Mouse (Mus musculus) C2C12 (cell line): ENCODE results near the gene Capn5. TPM values are rescaled to one million over a fixed set of nuclear protein-coding genes. Genes with fewer than 3 reads are reported as not detected.
A peak's percentile ranks its signal among the peaks of the same experiment; 100 is the strongest.

Source experiments
- H3K27me3 ChIP-seq: one replicate; pipeline ENCODE4 v1.6.1; 2011; ENCODE audit not compliant: control insufficient read depth, insufficient read depth, insufficient read length
- H3K36me3 ChIP-seq: one replicate; pipeline ENCODE4 v1.6.1; 2011; ENCODE audit not compliant: control insufficient read depth, insufficient read depth
- H3K4me3 ChIP-seq: one replicate; pipeline ENCODE4 v1.5.1; 2011; ENCODE audit warnings: mild to moderate bottlenecking, control low read depth; ENCODE audit not compliant: poor library complexity, insufficient read depth, severe bottlenecking
- H3K79me2 ChIP-seq: one replicate; pipeline ENCODE4 v1.6.1; 2011; ENCODE audit not compliant: control insufficient read depth, insufficient read depth
- H3K79me3 ChIP-seq: one replicate; pipeline ENCODE4 v1.6.1; 2011; ENCODE audit warnings: low read depth, control low read depth
- H3ac ChIP-seq: one replicate; pipeline ENCODE3; 2011; ENCODE audit warnings: low read depth; ENCODE audit not compliant: control insufficient read depth, insufficient read length
- CEBPB ChIP-seq: IDR thresholded peaks from one replicate; pipeline ENCODE4 v1.6.1; 2011; ENCODE audit warnings: low read depth, mild to moderate bottlenecking, control low read depth, moderate library complexity
- CTCF ChIP-seq: IDR thresholded peaks from one replicate; pipeline ENCODE4 v1.5.1; 2011; ENCODE audit not compliant: control insufficient read depth, insufficient read depth, insufficient read length
- FOSL1 ChIP-seq: IDR thresholded peaks from one replicate; pipeline ENCODE4 v1.8.0; 2011; ENCODE audit warnings: mild to moderate bottlenecking, low read length; ENCODE audit not compliant: poor library complexity, insufficient read depth, severe bottlenecking
- MAX ChIP-seq: IDR thresholded peaks from one replicate; pipeline ENCODE4 v1.6.1; 2011; ENCODE audit warnings: mild to moderate bottlenecking, control low read depth
- MYOD1 ChIP-seq: IDR thresholded peaks from one replicate; pipeline ENCODE4 v1.6.1; 2011; ENCODE audit warnings: low read depth; ENCODE audit not compliant: control insufficient read depth, insufficient read length
- MYOG ChIP-seq: IDR thresholded peaks from one replicate; pipeline ENCODE4 v1.6.1; 2011; ENCODE audit not compliant: control insufficient read depth, insufficient read length; ENCODE audit errors: extremely low read depth
- USF1 ChIP-seq: IDR thresholded peaks from one replicate; pipeline ENCODE4 v1.6.1; 2011; ENCODE audit warnings: low read depth, mild to moderate bottlenecking, control low read depth, moderate library complexity
- polyA plus RNA-seq: library from polyadenylated mRNA; unstranded; fragments of >200 nt; fragmentation: generic; extraction: Trizol; gene quantifications from one replicate; pipeline ENCODE4 v1.2.1, GENCODE M21; 2012; ENCODE audit warnings: missing spikeins

Gene Capn5
- polyA plus RNA-seq, 1 experiment, result 2.5 TPM

DNA sequence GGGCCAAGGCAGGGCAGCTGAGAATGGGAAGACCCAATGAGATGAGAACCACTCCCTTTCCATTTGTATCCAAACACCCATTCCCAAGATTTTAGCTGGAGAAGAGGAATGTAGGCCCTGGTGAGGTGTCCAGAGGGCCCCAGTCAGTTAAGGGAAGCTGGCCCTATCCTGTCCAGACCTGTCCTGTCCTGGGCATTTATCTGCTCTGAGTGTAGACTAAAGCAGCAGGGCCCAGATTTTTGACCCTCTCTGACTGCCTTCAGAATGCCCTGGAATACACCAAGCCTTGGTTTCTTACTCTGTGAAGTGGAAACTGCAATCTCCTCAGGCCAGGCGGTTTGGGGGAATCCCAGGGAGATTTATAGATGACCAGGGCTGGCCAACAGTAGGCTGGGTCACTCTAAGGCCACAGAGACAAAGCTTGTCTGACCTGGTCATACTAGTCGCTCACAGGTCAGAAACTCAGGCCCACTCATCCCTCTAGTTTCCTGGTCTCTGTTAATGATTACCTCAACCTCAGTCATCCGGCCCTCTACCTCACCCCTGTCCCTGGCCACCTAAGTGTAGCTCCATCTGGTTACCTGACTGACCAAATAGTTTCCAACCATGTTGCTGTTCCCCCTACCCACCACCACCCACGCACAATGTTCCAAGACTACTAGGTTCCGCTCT lies 622 bp upstream of the Capn5 start:
- no peaks in the 10 kb centered on the region for H3K79me3 ChIP-seq
- H3K4me3 ChIP-seq, result peak overlapping the region; percentile 34
- no peaks in the 10 kb centered on the region for H3K79me2 ChIP-seq
- H3K27me3 ChIP-seq, result no peaks in the 10 kb centered on the region
- H3ac ChIP-seq, result peak overlapping the region; percentile 85
- TF ChIP-seq FOSL1, result no peak
- no peak for TF ChIP-seq USF1
- TF ChIP-seq MYOD1, result no peak
- TF ChIP-seq CEBPB, result no peak
- no peak for TF ChIP-seq CTCF
- TF ChIP-seq MYOG, result no peak
- no peak for TF ChIP-seq MAX
- no peaks in the 10 kb centered on the region for H3K36me3 ChIP-seq

DNA sequence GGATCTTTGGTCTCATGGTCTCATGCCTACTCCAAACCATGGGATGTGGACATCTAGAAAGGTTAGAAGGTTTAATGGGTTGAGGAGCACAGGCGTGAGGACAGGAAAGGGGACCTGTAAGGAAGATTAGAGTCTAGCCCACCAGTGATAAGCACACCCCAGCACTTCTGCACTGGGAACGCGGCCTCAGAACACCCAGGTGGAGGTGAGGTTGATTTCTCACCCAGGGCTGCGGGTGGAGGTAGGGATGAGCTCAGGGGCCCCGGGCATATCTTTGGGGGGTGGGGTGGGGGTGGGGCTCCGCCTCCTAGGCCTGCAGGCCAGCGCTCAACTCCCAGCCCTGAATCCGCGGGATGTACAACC lies 527 bp downstream of the Capn5 start:
- no peaks in the 10 kb centered on the region for H3K79me2 ChIP-seq
- no peaks in the 10 kb centered on the region for H3K27me3 ChIP-seq
- TF ChIP-seq FOSL1 (no peak), MYOD1 (no peak), USF1 (no peak), MYOG (no peak), CTCF (no peak), MAX (no peak), CEBPB (no peak)
- H3ac ChIP-seq, result peak overlapping the region; percentile 42
- H3K4me3 ChIP-seq, result peak overlapping the region; percentile 34
- H3K36me3 ChIP-seq, result no peaks in the 10 kb centered on the region
- no peaks in the 10 kb centered on the region for H3K79me3 ChIP-seq

- H3ac ChIP-seq, result no peak overlapping the region
- H3K36me3 ChIP-seq, result no peaks in the 10 kb centered on the region
- H3K79me2 ChIP-seq, result no peaks in the 10 kb centered on the region
- H3K27me3 ChIP-seq, result no peaks in the 10 kb centered on the region
- H3K79me3 ChIP-seq, result no peaks in the 10 kb centered on the region
- H3K4me3 ChIP-seq, result no peak overlapping the region
- no peak for TF ChIP-seq USF1
These were observed 996 bp downstream of the Capn5 start for GRCm38 (mm10) chr7:98177071-98177485.

DNA sequence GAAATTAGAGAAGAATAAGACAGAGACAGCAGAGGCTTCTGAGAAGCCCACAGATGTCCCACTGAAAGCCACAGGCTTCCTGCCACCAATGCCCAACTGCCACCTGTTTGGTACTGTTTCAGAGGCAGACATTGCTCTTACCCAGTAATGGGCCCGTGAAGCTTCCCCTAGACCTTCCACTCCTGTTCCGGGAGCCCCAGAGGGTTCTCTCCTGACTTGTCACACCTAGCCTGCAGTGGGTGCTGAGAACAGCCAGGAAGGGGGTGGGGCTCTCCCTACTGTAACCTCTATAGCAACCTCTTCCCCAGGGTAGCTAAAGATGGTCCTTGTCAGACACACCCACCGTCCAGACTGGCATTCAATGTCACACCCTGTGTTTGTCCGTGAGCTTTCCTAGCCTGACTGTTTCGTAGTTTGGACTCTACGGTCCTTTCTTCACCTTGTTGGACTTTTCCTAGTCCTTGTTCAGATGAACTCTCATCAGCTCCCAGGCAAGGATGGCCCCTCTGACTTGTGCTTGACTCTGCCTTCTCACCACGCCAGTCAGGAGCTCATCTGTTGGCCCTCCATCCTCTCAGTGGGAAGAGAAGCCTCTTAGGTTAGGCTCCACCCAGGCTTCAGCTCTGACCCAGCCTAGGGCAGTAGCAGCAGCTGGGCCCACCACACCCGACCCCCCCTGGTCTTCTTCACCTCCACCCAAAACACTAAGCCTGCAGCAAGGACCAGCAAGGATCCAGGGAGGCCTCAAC lies 1.6 kb downstream of the Capn5 start:
- H3K79me3 ChIP-seq, result no peaks in the 10 kb centered on the region
- no peak for TF ChIP-seq MAX
- no peak for TF ChIP-seq CEBPB
- no peak for TF ChIP-seq USF1
- no peak for TF ChIP-seq CTCF
- no peak for TF ChIP-seq MYOG
- no peak for TF ChIP-seq FOSL1
- no peak for TF ChIP-seq MYOD1
- H3ac ChIP-seq, result no peak overlapping the region
- H3K36me3 ChIP-seq, result no peaks in the 10 kb centered on the region
- no peaks in the 10 kb centered on the region for H3K27me3 ChIP-seq
- H3K79me2 ChIP-seq, result no peaks in the 10 kb centered on the region
- no peak overlapping the region for H3K4me3 ChIP-seq

DNA sequence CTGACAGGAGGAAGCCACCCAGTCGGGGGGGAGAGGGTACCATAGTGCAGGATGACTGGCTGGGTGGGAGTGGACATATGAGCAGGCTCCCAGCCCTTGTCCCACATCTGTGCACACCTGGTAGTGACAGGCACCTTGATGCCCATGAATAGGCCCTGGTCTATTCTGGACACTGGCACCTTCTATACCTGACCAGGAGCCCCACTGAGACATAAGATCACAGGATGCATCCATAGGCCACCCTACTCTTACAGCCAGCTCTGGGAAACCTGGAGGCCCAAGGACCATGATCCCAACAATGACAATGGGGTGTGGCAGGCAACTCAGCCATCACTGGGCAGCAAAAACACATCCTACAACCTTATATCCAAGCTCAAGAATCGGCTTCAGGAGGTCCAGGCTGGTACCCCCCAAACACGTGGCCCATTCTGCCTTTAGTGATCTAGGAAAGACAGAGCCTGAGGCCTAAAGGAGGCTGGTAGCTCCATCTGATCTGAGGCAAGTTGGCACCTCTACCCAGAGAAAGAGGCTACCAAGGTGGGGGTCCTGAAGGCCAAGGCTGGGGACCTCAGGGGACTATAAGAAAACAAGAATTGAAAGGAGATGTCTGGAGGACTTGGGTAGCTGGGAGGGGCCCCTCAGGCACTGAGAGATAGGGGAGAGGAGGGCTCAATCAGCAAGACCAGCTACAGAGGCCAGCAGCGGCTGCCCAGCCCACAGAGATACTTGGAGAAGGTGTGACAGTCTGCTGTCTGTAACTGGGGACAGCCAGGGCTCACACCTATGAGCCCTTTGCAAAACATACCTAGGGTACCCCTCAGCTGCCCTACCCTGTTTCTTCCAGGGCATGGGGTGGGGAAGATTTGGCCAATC lies 3.0 kb downstream of the Capn5 start:
- TF ChIP-seq FOSL1 (no peak), USF1 (no peak), MYOG (no peak), MYOD1 (no peak), CTCF (no peak)

More for the DNA sequence above, 3.0 kb downstream of the Capn5 start:
- Histone ChIP-seq H3ac (no peak overlapping the region), H3K79me3 (no peaks in the 10 kb centered on the region), H3K79me2 (no peaks in the 10 kb centered on the region), H3K4me3 (no peak overlapping the region), H3K36me3 (no peaks in the 10 kb centered on the region), H3K27me3 (no peaks in the 10 kb centered on the region)
